Mouse (Mus musculus) ovary, adult 18-20 months (tissue): ENCODE results near the gene Oxsm.

Experiments used
- DNase-seq: peaks from one replicate; pipeline ENCODE4 v3.0.0; 2022; ENCODE audit warnings: low spot score, mixed read lengths

Gene Oxsm

DNA sequence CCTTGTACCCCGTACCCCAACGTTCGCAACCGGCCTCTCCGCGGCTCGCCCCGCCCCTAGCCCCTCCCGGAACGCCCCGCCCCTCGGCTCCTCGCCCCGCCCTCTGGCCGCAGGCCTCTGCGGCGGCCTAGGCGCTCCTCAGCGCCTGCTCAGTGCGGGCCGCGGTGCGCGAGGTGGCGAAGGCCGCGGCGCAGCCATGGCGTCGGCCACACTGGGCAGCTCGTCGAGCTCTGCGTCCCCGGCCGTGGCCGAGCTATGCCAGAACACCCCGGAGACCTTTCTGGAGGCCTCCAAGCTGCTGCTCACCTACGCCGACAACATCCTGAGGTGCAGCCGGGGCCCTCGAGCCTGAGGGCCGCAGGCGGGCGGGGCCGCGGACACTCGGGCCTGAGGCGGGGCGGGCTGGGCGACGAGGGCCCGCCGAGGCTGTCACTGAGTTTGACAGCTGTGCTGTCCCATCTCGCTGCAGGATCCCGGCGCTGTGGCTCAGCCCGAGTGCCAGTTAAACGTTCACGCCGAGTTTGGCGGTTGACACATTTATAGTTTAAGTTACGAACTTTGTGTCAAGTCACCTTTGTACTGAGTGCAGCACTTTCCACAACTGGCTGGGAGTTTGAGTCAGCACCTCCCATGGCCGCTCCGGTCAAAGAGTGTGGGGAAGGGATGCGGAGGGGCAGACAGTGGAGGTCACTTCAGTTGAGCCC lies at the start of gene Oxsm, which contains the start of gene Ngly1:
TSS of gene Oxsm (minus strand) at position 638 of the 704 bp plus-strand sequence.
TSS of gene Ngly1 (plus strand) at position 110 of the 704 bp plus-strand sequence.
- peak; percentile 73 for DNase-seq

DNA sequence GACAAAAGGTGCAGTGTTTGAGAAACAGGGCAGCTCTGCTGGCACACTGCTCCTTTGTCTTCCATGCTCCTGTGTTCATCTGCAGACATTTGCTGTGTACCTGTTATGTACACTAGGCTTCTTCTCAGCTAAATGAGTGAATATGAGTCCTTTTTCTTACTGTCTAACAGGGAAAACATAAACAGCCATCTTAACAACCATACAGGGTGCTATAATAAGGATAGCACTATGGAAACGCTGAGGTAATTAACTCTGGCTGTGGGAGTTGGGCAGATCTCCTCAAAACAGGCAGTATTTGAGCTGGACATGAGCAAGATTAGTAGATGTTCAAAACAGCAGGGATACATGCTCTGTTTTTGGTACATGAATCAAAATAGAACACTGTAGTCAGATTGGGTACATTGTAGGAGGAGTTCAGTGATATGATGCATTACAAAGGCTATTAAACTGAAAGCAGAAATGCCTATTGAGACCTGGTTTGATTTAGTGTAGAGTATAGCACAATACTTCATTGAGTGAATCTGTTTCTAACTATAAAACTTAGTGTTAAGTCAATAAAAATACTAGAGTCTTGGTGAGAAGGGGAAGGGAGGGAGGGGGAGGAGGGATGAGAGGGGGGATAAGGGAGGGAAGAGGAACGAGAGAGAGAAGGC lies 47.3 kb upstream of the Oxsm start:
- no peak for DNase-seq

DNA sequence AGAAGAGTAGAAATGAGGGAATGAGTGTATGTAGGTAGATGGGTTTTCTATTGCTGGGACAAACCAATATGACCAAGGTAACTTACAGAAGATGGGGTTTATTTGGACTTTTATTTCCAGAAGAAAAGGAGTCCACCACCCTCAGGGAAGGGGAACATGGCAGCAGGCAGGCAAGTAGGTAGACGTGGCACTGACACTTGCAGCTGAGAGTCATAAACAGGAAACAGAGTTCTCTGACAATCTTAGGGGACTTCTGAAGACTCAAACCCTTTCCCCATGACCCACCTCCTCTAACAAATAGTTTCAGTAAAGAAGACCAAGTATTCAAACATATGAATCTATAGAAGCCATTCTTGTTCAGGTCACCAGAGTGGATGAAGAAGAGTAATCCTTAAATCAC lies 44.3 kb upstream of the Oxsm start:
- no peak for DNase-seq

DNA sequence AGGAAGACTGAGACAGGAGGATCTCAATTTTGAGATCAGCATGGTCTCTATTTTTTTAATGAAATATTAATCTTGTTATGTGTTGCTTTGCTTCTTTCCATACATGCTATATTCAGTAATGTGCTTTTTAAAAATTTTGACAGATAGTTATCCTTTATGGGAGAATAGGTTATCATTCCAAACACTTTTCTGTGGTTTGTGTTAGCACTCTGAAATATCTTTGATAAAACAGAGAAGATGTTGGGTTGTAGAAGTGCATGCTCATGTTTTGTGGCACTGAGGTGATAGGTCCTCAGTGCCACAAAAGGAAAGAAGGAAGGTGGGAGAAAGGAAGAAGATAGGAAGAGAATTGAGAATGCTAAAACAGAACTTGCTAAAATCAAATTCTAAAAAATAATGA lies 43.4 kb upstream of the Oxsm start:
- DNase-seq: no peak

DNA sequence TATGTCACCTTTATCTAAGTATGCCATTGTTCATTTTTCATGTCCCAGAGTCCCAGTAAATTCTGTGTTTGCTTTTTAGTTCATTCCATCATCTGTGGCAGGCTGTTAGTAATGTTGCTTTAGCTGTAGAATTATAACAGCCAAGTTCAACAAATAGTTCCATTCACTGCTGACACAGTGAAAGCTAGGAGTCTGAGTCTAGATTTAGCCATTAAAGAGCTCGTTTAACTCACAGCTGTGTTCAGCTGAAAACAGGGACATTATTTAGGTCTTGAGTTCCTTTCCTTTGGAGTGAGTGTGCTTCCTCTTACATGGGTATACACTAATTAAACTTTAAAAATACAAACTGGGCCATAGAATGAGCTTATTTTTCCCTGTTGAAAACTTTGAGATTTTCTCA lies 42.8 kb upstream of the Oxsm start:
- DNase-seq: no peak

- no peak for DNase-seq
Measured at GRCm38 (mm10) chr14:16283966-16284365, 34.4 kb upstream of the Oxsm start.

GRCm38 (mm10) chr14:16279196-16279595 lies 29.6 kb upstream of the Oxsm start:
- no peak for DNase-seq

GRCm38 (mm10) chr14:16273677-16274076 lies 24.1 kb upstream of the Oxsm start:
- no peak for DNase-seq

GRCm38 (mm10) chr14:16269776-16270175 lies 20.2 kb upstream of the Oxsm start:
- no peak for DNase-seq

DNA sequence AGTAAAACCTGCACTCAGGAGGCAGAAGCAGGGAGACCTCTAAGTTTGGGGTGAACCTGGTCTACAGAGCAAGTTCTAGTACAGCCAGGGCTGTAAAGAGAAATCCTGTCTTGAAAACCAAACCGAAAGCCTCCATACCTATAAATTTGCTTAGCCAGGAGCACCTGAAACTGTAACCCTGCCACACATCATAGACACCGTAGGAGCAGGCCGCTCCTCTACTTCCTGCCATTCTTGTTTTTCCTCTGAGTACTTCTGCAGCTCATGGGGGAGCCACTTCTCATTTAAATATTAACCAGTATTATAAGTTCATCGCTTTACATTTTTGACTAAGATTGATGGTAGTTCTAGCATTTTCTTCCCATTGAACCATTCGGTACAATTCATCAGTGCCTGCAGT lies 17.4 kb upstream of the Oxsm start:
- no peak for DNase-seq

GRCm38 (mm10) chr14:16261869-16262268 lies 12.3 kb upstream of the Oxsm start:
- DNase-seq: no peak

DNA sequence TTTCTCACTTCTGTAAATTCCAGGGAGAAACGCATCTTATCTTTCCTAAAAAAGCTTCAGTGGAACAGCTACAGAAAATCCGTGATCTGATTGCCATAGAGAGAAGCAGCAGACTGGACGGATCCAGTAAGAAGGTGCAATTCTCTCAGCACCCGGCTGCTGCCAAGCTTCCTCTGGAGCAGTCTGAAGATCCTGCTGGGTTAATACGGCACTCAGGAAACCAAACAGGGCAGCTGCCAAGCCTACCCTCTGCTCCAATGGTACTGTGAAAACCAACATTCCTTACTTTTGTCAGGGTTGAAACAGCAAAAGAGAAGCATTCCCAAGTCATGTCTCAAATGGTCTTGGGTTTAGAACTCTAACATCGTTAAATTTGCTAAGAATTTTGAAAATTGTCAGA lies 10.9 kb upstream of the Oxsm start:
- DNase-seq: no peak

DNA sequence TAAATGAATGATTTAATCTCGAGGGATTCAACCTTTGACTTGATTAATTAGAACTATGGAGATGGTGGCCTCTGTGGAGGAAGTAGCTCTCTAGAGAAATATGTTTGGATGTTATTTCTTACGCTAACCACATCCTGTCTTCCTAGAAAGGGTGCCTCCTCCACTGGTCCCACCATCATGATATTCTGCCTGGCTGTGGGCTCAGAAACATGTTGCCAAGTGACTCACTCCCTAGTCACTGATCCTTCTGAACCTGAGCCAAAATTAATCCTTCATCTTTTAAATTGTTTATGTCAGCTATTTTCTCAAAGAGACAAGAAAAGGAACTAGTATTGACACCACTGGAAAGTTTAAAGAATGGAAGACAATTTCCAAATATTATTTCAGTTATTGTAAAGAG lies 6.6 kb upstream of the Oxsm start:
- no peak for DNase-seq

DNA sequence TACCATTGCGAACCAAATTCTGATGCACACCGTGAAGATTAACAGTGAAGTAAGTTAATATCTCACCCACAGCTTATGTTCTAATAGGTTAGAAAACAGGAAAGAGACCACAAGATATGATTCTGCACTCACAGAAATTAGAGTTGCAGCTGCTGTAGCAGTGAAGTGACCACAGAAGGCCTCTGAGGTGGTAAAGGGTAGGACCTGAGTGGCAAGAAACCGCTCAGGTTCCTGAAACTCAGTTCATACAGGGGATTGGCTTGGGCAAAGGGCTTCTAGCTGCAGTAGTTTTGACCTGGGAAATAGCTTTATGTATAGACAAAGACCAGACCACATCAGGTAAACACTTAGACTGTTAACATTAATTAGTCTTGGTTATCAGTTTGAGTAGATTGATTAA lies 6.1 kb upstream of the Oxsm start:
- no peak for DNase-seq

DNA sequence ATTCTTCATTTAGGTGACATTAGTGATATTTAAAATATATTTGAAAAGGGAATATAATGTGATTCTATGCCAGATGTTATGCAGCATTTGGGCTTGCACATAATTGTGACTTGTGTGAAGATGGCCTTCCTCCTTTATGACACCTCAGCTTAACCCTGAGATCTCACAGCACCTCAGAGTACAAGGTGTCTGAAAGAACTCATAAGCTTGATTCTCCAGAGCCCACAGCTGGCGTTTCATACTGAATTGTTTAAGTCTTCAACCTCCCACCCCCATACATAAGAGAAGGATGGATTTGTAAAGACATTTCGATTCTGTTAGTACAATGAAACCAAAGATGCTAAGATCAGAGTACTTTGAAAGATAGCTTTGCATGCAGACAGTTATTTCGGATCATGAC lies 491 bp upstream of the Oxsm start:
- no peak for DNase-seq

- no peak for DNase-seq
Measured at GRCm38 (mm10) chr14:16248603-16249157, 928 bp downstream of the Oxsm start.

DNA sequence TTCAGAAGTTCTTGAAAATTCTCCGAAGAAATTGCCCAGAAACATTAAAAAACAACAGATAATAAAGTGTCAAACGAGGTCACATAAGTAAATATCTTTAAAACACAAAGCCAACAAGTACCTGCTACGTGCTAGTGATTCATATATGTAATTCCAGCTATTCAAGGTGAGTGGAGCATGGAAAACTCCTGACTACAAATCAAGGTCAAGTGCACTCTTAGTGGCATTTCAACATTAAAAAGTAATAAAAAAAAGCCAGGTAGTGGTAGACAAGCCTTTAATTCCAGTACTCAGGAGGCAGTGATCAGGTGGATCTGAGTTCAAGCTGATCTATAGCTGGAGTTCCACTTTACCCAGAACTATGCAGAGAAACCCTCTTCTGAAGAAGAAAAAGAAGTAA lies 1.5 kb downstream of the Oxsm start:
- DNase-seq: no peak

DNA sequence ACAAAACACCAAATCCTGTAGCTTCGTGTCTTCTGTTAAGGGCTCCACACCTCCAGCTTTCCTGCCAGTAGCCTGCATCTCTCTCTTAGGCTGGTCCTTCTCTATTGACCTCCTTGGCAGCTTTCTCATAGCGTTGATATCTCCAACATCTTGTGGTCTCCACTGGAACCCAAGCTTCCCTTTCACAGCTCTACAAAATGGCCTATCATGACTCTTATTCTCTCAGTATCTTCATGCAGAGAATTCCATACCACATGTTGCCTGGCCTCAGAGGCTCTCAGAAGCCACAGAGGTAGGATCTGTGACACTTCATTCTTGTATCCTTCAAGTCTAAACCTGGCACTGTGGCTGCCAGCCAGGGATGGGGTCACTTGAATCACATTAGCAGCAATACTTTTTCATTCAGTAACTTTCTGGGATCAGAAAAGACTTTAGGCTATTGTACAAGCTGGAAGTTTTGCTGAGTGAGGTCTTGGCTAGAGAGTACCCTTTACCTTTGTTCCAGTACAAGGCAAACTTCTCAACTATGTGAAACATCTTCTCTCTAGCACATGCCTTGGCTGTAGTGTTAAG lies 3.2 kb downstream of the Oxsm start:
- no peak for DNase-seq

- no peak for DNase-seq
Measured at GRCm38 (mm10) chr14:16245127-16245526, 4.5 kb downstream of the Oxsm start.

GRCm38 (mm10) chr14:16244370-16244769 lies 5.2 kb downstream of the Oxsm start:
- DNase-seq: no peak

GRCm38 (mm10) chr14:16243603-16244209 lies 5.9 kb downstream of the Oxsm start:
- no peak for DNase-seq

DNA sequence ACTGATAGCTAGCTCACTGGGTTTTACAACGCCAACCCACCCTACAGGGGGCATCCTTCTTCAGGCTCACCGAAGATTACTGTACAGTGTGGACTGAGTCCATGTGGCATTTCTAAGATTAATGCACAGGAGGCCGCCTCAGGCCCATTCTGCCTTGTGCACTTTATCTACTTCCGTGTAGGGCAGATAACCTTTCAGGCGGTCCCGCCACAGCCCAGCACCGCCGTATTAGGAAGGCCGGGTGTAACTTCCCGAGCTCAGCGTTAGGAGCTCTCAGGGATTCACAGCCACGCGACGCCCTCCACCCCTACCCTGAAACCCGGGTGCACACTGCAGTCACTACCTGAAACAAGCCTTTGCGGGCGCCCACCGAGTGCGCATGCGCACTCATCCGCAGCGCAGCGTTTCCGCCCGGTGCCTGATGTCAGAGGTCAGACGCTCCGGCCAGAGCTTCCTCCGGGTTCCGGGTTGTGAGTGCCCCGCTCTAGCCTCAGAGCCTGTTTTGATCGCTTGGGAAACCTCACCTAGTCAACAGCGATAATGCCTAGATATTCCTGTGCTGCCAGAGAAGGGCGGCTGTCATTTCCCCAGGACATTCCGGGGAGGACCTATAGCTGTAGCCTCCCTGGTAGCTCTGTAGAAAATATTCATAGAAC lies 6.5 kb downstream of the Oxsm start:
- peak; percentile 81 for DNase-seq
